Mouse (Mus musculus) forebrain, embryonic 14.5 days (tissue): ENCODE measurements around the gene Dhx34. TPM values are rescaled to one million over a fixed set of nuclear protein-coding genes. Genes with fewer than 3 reads are reported as not detected.

ENCODE experiments used
- ATAC-seq: fragments of 200-750 bp; cut with Nextera tagmentation; 2 replicates; pipeline ENCODE4 v1.8.0; 2017; ENCODE audit warnings: mild to moderate bottlenecking, moderate library complexity
- DNase-seq: peaks from one replicate; pipeline ENCODE4 v3.0.0-alpha.2; 2015; ENCODE audit warnings: low spot score
- H3K27ac ChIP-seq: fragments of 300-500 bp; sonication (generic); 2 replicates; pipeline ENCODE4 v1.5.1; 2014; ENCODE audit warnings: low read depth, mild to moderate bottlenecking, control low read depth, low read length, moderate library complexity
- H3K27me3 ChIP-seq: fragments of 300-500 bp; sonication (generic); replicated peaks from 2 replicates; pipeline ENCODE4 v1.6.1; 2014; ENCODE audit warnings: low read length, control low read depth, mixed read lengths; ENCODE audit not compliant: control insufficient read depth, insufficient read depth
- H3K36me3 ChIP-seq: fragments of 300-500 bp; sonication (generic); 2 replicates; pipeline ENCODE4 v1.6.1; 2014; ENCODE audit warnings: low read length, control low read depth; ENCODE audit not compliant: control insufficient read depth, insufficient read depth
- H3K4me1 ChIP-seq: fragments of 300-500 bp; sonication (generic); 2 replicates; pipeline ENCODE4 v1.6.1; 2014; ENCODE audit warnings: antibody characterized with exemption, low read length, control low read depth; ENCODE audit not compliant: control insufficient read depth, insufficient read depth
- H3K4me2 ChIP-seq: fragments of 300-500 bp; sonication (generic); 2 replicates; pipeline ENCODE4 v1.6.1; 2014; ENCODE audit warnings: mild to moderate bottlenecking, control low read depth, low read length
- H3K4me3 ChIP-seq: fragments of 300-500 bp; sonication (generic); 2 replicates; pipeline ENCODE4 v1.5.1; 2014; ENCODE audit warnings: low read depth, low read length, control low read depth
- H3K9ac ChIP-seq: fragments of 300-500 bp; sonication (generic); 2 replicates; pipeline ENCODE4 v1.6.1; 2014; ENCODE audit warnings: mild to moderate bottlenecking, low read length, control low read depth, moderate library complexity
- H3K9me3 ChIP-seq: fragments of 300-500 bp; sonication (generic); replicated peaks from 2 replicates; pipeline ENCODE4 v1.6.1; 2016; ENCODE audit warnings: low read length, control low read depth, mixed read lengths; ENCODE audit not compliant: control insufficient read depth
- WGBS: fragments of 180-500 bp; shearing (Covaris S2); extraction: QIAGEN DNeasy Blood & Tissue Kit; methylation state at CpG from one replicate; pipeline ENCODE4 v1.1.7; 2014; 5-methylcytosine and 5-hydroxymethylcytosine counted together
- polyA plus RNA-seq: library from polyadenylated mRNA; unstranded; fragments of >200 nt; fragmentation: Nextera tagmentation; extraction: Ambion mirVana; gene quantifications from 2 replicates; pipeline ENCODE4 v1.2.1, GENCODE M21; 2014

Dhx34 gene
- polyA plus RNA-seq, 1 experiment from 2014 or later, result 9.4 TPM

DNA sequence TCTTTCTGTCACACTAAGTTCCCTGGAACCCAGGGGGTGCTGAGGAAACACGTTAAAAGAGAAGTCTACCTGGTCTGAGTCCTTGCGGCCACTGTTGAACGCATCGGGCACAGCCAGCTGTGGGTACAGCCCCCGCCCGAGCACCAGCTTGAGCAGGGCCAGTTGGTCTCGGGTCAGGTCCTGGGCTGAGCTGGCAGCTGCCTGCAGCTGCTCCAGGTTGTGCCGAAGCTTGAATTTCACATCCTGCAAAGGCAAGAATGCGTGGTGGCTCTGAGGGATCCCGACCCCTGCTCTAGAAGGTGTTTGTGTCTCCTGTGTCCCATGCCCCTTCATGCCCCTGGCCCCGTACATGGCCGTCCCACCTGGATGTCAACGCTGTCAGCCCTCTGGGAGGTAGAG is 18.3 kb downstream of the Dhx34 start:
- H3K9me3 ChIP-seq, result no peaks in the 10 kb centered on the region
- ATAC-seq (no peak), DNase-seq (no peak)
- WGBS, result 94% methylated on average over 13 of the region's 13 CpGs
- no peak overlapping the region for H3K4me3 ChIP-seq
- H3K4me2 ChIP-seq, result no peak overlapping the region
- no peaks in the 10 kb centered on the region for H3K4me1 ChIP-seq
- H3K27ac ChIP-seq, result no peak overlapping the region
- peaks cover 88% of the 10 kb centered on the region for H3K36me3 ChIP-seq
- H3K9ac ChIP-seq, result no peak overlapping the region
- H3K27me3 ChIP-seq, result no peaks in the 10 kb centered on the region

DNA sequence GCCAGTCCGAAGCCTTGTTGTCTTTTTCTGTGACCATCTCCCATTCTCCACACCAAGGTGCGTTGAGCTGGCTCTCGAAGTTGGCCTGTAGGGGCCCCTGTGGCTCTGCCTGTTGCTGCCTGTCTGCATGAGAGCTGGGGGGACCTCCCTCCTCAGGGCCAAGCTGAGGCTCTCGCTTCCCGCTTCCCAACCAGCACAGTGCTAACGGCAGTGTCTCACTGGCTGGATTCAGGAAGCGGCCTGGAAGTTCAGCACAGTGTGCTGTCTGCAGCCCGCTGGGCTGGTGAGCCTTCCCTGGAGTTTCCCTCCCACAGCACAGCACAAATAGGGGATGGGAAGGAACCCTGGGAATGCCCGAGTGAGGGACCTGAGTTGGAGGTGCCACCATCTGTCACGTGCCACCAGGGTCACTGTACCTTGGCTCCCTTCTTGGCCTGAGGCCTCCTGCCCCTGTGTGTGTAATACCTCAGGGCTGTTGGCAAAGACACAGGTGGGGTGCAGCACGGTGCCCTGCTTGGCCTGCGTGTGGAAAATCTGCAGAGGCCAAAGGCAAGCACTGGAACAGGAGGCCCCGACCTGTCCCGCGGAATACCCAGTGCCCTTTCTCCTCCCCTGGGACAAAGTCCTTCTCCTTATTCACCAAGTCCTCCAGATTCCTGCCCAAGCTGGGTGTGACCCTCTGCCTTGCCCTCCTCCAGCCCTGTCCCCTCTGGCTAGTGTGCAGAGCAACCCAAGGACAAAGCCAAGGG is 18.9 kb downstream of the Dhx34 start:
- no peak overlapping the region for H3K4me3 ChIP-seq
- 88% methylated on average over 15 of the region's 15 CpGs for WGBS
- no peak overlapping the region for H3K9ac ChIP-seq
- ATAC-seq, result no peak
- H3K27ac ChIP-seq, result no peak overlapping the region
- no peak overlapping the region for H3K4me2 ChIP-seq
- H3K36me3 ChIP-seq, result peaks cover 89% of the 10 kb centered on the region
- H3K9me3 ChIP-seq, result no peaks in the 10 kb centered on the region
- no peak for DNase-seq
- no peaks in the 10 kb centered on the region for H3K27me3 ChIP-seq
- no peaks in the 10 kb centered on the region for H3K4me1 ChIP-seq

GRCm38 (mm10) chr7:16201136-16201535 is 20.7 kb downstream of the Dhx34 start:
- Histone ChIP-seq H3K27me3 (no peaks in the 10 kb centered on the region), H3K4me2 (no peak overlapping the region), H3K36me3 (peaks cover 88% of the 10 kb centered on the region), H3K4me3 (no peak overlapping the region), H3K9ac (no peak overlapping the region), H3K9me3 (no peaks in the 10 kb centered on the region), H3K4me1 (no peaks in the 10 kb centered on the region), H3K27ac (no peak overlapping the region)
- ATAC-seq, result no peak
- 88% methylated on average over 6 of the region's 6 CpGs for WGBS
- DNase-seq, result no peak

DNA sequence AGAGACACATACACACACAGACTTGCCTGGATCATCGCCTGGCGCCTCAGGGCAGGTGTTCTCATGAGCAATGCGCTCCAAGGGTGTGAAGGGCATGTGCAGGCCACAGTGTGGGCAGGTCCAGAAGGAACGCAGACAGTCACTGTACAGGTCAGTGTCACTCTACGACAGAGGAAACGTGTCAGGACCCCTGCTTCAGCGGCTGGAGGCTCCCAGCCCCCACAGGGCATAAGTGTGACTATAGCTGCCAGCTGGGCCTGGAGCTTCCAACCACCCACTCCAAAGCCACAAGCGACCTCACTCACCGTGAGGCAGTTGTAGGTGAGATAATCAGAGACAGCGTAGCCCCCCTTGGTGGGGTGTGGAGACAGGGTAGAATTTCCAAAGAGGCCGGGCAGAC is 23.3 kb downstream of the Dhx34 start:
- Histone ChIP-seq H3K4me3 (no peak overlapping the region), H3K4me2 (no peak overlapping the region), H3K9ac (no peak overlapping the region), H3K9me3 (no peaks in the 10 kb centered on the region), H3K36me3 (peaks cover 63% of the 10 kb centered on the region), H3K27me3 (no peaks in the 10 kb centered on the region), H3K4me1 (no peaks in the 10 kb centered on the region), H3K27ac (no peak overlapping the region)
- no peak for DNase-seq
- no peak for ATAC-seq
- 94% methylated on average over 11 of the region's 11 CpGs for WGBS

- Histone ChIP-seq H3K4me3 (no peak overlapping the region), H3K4me1 (no peaks in the 10 kb centered on the region), H3K36me3 (peaks cover 49% of the 10 kb centered on the region), H3K27ac (no peak overlapping the region), H3K9ac (no peak overlapping the region), H3K27me3 (no peaks in the 10 kb centered on the region), H3K4me2 (no peak overlapping the region), H3K9me3 (no peaks in the 10 kb centered on the region)
- DNase-seq (no peak), ATAC-seq (no peak)
- 78% methylated on average over 5 of the region's 5 CpGs for WGBS
Observed at GRCm38 (mm10) chr7:16197166-16197565, 24.7 kb downstream of the Dhx34 start.

DNA sequence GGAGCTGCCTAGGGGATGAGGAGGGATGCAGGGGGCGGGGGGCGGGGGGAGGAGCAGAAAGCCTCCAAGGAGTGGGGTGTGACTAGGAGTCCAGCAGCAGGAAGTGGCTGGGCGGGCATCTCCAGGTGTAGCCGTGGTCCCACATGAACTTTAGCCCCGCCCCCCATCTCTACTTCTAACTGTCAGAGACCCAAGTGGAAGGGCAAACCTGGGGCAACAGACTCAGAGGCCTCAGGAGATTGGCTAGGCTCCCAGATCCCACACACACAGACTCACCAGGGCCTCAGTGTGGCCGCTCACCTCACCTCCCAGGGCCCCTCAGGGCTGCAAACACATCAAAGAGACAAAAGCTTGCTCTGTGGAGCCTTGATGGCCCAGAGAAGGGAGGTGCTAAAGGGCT is 25.2 kb downstream of the Dhx34 start:
- Histone ChIP-seq H3K4me2 (no peak overlapping the region), H3K27me3 (no peaks in the 10 kb centered on the region), H3K36me3 (peaks cover 44% of the 10 kb centered on the region), H3K4me1 (no peaks in the 10 kb centered on the region), H3K4me3 (no peak overlapping the region), H3K27ac (no peak overlapping the region), H3K9me3 (no peaks in the 10 kb centered on the region), H3K9ac (no peak overlapping the region)
- ATAC-seq, result no peak
- DNase-seq, result no peak
- 56% methylated on average over 6 of the region's 6 CpGs for WGBS

GRCm38 (mm10) chr7:16193702-16194101 is 28.1 kb downstream of the Dhx34 start:
- 46% methylated on average over 3 of the region's 3 CpGs for WGBS
- no peaks in the 10 kb centered on the region for H3K4me1 ChIP-seq
- H3K36me3 ChIP-seq, result peaks cover 20% of the 10 kb centered on the region
- no peaks in the 10 kb centered on the region for H3K27me3 ChIP-seq
- H3K4me2 ChIP-seq, result no peak overlapping the region
- DNase-seq (no peak), ATAC-seq (no peak)
- no peak overlapping the region for H3K9ac ChIP-seq
- no peaks in the 10 kb centered on the region for H3K9me3 ChIP-seq
- H3K4me3 ChIP-seq, result no peak overlapping the region
- H3K27ac ChIP-seq, result no peak overlapping the region

- Histone ChIP-seq H3K4me3 (no peak overlapping the region), H3K27me3 (no peaks in the 10 kb centered on the region), H3K9me3 (no peaks in the 10 kb centered on the region), H3K4me1 (no peaks in the 10 kb centered on the region), H3K27ac (no peak overlapping the region), H3K4me2 (no peak overlapping the region), H3K9ac (no peak overlapping the region), H3K36me3 (peaks cover 6% of the 10 kb centered on the region)
- 16% methylated on average over 5 of the region's 5 CpGs for WGBS
- DNase-seq, result peak; percentile 87
- ATAC-seq, result peak; percentile 72
Observed at GRCm38 (mm10) chr7:16192315-16192714, 29.5 kb downstream of the Dhx34 start.

DNA sequence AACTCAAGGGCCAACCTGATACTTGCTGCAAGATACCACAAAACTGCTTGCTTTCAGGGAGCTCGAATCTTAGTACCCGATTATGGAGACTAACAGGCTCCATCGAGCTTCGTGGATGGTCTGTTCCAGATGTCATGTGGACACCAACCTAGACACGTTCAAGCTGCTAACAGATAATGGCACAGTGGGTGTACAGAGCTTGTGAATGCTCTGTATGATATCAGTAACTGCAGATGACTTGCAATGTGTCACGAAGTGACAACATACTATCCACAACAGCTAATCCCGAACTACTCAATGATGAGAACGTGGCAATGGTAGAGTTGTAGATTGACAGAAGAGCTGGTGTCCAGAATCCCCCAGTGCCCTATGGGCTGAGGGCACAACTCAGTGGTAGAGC is 34.3 kb downstream of the Dhx34 start:
- no peaks in the 10 kb centered on the region for H3K27me3 ChIP-seq
- DNase-seq (no peak), ATAC-seq (no peak)
- peaks cover 34% of the 10 kb centered on the region for H3K36me3 ChIP-seq
- H3K4me1 ChIP-seq, result no peaks in the 10 kb centered on the region
- WGBS, result 79% methylated on average over 8 of the region's 8 CpGs
- H3K9ac ChIP-seq, result no peak overlapping the region
- H3K27ac ChIP-seq, result no peak overlapping the region
- H3K9me3 ChIP-seq, result no peaks in the 10 kb centered on the region
- H3K4me2 ChIP-seq, result no peak overlapping the region
- no peak overlapping the region for H3K4me3 ChIP-seq
